Mouse (Mus musculus) urinary bladder, postnatal 36 days (tissue): ENCODE measurements around the gene Chst12.

ENCODE experiments used
- DNase-seq, 2 experiments: peaks; one replicate each; pipeline ENCODE4 v3.0.0; 2022; ENCODE audit warnings: low spot score in 2 of 2, mixed read lengths in 1 of 2

The Chst12 gene

DNA sequence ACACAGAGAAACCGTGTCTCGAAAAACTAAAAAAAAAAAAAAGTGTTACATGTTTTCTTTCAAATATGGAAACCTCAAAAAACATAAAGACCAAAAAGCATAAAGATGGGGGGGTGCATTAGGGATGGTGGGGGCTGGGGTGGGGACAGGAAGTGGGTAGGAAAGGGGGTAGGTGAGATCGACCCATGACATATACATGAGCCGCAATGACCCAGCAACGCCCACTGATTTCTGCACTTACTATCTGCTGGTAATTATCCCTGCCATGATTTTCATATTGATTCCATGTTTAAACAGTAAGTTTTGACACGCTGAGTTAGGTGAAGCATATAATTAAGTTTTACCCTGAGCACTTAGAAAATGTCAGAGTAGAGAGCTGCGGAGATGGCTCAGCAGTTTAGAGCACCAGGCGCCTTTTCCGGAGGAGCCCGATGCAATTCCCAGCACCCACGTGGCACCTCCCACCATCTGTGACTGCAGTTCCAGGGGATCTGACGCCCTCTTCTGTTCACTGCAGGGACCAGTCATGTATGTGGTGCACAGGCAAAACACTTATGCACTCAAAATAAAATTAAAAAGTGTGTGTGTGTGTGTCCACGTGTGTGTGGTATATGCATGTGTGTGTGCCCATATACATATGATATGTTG lies 65.0 kb downstream of the Chst12 start:
- no peak for DNase-seq

DNA sequence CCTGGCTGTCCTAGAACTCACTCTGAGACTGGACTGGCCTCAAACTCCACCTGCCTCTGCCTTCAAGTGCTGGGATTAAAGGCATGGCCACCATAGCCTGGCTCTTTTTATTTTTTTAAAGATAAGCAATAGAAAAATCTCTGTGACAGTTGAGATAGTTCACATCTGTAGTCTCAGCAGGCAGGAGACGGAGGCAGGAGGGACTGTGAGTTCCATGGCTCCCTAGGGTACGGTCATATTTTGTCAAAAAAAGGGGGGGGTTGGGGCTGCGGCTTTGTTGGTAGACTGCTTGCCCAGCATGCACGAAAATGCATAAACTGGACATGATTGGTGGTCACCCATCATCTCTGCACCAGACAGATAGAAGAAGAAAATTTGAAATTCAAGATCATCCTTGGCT lies 65.9 kb downstream of the Chst12 start:
- no peak for DNase-seq

DNA sequence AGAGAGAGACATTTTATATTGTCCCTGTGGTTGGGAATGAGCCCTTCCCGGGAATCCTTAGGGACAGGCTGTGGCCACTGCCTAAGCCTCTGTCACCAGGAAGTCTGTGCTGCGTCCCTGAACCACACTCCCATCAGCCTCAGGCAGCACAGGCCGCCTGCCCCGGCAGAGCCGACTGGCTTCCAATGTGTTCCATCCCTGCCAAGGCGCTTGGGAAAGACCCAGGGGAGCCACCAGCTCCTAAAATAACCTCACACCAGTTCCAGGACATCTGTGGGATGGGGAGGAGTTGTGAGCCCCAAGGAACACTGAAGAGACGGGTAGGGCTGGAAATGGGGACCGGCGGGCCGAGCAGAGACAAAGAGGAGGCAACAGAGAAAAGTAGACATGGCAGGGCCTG lies 66.3 kb downstream of the Chst12 start:
- DNase-seq, result peak in 1 of 2 experiments; percentile 85

DNA sequence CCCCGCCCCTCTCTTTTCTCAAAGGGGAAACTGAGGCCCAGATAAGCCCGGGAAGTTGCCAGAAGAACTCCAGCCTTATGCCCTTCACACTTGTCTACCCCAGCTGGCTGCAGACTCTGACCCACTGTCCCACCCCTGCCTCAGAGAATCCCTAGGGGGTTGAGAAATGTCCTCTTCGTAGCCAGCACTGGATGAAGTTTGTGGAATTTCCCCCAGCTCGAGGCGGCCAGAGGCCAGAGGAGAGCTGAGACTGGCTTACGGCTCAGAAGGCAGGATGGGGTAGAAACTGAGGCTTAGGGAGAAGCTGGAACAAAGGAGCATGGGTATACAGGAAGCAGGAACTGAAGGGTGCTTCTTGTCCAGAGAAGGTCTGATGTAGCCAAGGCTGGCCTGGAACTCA lies 67.3 kb downstream of the Chst12 start:
- peak in 1 of 2 experiments; percentile 64 for DNase-seq
